Mouse (Mus musculus) cerebellum, postnatal 4 days (tissue): Measurements from ENCODE around the gene Usp12.

Source experiments
- DNase-seq, 2 experiments: peaks; one replicate each; pipeline ENCODE4 v3.0.0; 2022; ENCODE audit warnings: low spot score in 2 of 2, mixed read lengths in 1 of 2

Gene Usp12

GRCm38 (mm10) chr5:146798031-146798430 is 3.2 kb upstream of the Usp12 start:
- no peak for DNase-seq

- no peak for DNase-seq
Observed at GRCm38 (mm10) chr5:146795728-146796127, 922 bp upstream of the Usp12 start.

GRCm38 (mm10) chr5:146794084-146794852 is 538 bp downstream of the Usp12 start:
- DNase-seq = no peak

GRCm38 (mm10) chr5:146793630-146794083 is 1.1 kb downstream of the Usp12 start:
- no peak for DNase-seq

GRCm38 (mm10) chr5:146792140-146792791 is 2.5 kb downstream of the Usp12 start:
- no peak for DNase-seq

GRCm38 (mm10) chr5:146790944-146791343 is 3.9 kb downstream of the Usp12 start:
- no peak for DNase-seq

- DNase-seq = no peak
Observed at GRCm38 (mm10) chr5:146789413-146789812, 5.4 kb downstream of the Usp12 start.

GRCm38 (mm10) chr5:146786123-146786522 is 8.7 kb downstream of the Usp12 start:
- DNase-seq = no peak

GRCm38 (mm10) chr5:146783891-146784290 is 10.9 kb downstream of the Usp12 start:
- DNase-seq = no peak

GRCm38 (mm10) chr5:146783300-146783699 is 11.5 kb downstream of the Usp12 start:
- no peak for DNase-seq

- no peak for DNase-seq
Observed at GRCm38 (mm10) chr5:146781663-146782062, 13.1 kb downstream of the Usp12 start.

GRCm38 (mm10) chr5:146779931-146780330 is 14.9 kb downstream of the Usp12 start:
- no peak for DNase-seq

- DNase-seq = peak in 1 of 2 experiments; percentile 20
Observed at GRCm38 (mm10) chr5:146776988-146777639, 17.7 kb downstream of the Usp12 start.

- DNase-seq = no peak
Observed at GRCm38 (mm10) chr5:146771982-146772381, 22.8 kb downstream of the Usp12 start.

GRCm38 (mm10) chr5:146770002-146770848 is 24.6 kb downstream of the Usp12 start:
- no peak for DNase-seq

GRCm38 (mm10) chr5:146765791-146766190 is 29.0 kb downstream of the Usp12 start:
- DNase-seq = no peak

GRCm38 (mm10) chr5:146759159-146759558 is 35.6 kb downstream of the Usp12 start:
- DNase-seq = no peak

- DNase-seq = no peak
Observed at GRCm38 (mm10) chr5:146757921-146758320, 36.9 kb downstream of the Usp12 start.

- no peak for DNase-seq
Observed at GRCm38 (mm10) chr5:146757316-146757715, 37.5 kb downstream of the Usp12 start.

- no peak for DNase-seq
Observed at GRCm38 (mm10) chr5:146753181-146753580, 41.6 kb downstream of the Usp12 start.

GRCm38 (mm10) chr5:146750958-146751357 is 43.8 kb downstream of the Usp12 start:
- DNase-seq = no peak

GRCm38 (mm10) chr5:146750273-146750672 is 44.5 kb downstream of the Usp12 start:
- DNase-seq = no peak
